Mouse (Mus musculus) ES-E14 (cell line): Measurements from ENCODE around the gene Cdkn2aipnl. TPM values are rescaled to one million over a fixed set of nuclear protein-coding genes. Genes with fewer than 3 reads are reported as not detected.

Experiments used
- DNase-seq: peaks from one replicate; pipeline ENCODE4 v3.0.0-alpha.2; 2013; ENCODE audit warnings: low read depth, low spot score
- H3K27ac ChIP-seq: 2 replicates; pipeline ENCODE4 v1.5.1; 2012; ENCODE audit warnings: low read depth, mild to moderate bottlenecking, low read length, moderate library complexity, mixed read lengths; ENCODE audit not compliant: poor library complexity, insufficient read depth, severe bottlenecking
- H3K36me3 ChIP-seq: 2 replicates; pipeline ENCODE4 v1.6.1; 2012; ENCODE audit warnings: mild to moderate bottlenecking, low read length, moderate library complexity, mixed read lengths; ENCODE audit not compliant: control insufficient read depth, poor library complexity, insufficient read depth, severe bottlenecking
- H3K4me1 ChIP-seq, 2 experiments: fragments of 150-350 bp in 1 of 2; sonication (generic) in 1 of 2; 2 replicates each; pipeline ENCODE4 v1.6.1; 2012; ENCODE audit warnings: low read length in 2 of 2, mild to moderate bottlenecking in 1 of 2, mixed read lengths in 1 of 2; ENCODE audit not compliant: control insufficient read depth in 2 of 2, insufficient read depth in 2 of 2, poor library complexity in 1 of 2
- H3K4me3 ChIP-seq, 2 experiments: fragments of 150-350 bp in 1 of 2; sonication (generic) in 1 of 2; 2 replicates each; pipeline ENCODE4 v1.5.1; 2012; ENCODE audit warnings: low read length in 2 of 2, low read depth in 1 of 2, mild to moderate bottlenecking in 1 of 2, mixed read lengths in 1 of 2; ENCODE audit not compliant: insufficient read depth in 1 of 2, poor library complexity in 1 of 2, severe bottlenecking in 1 of 2
- H3K9ac ChIP-seq: 2 replicates; pipeline ENCODE4 v1.6.1; 2012; ENCODE audit warnings: low read depth, mild to moderate bottlenecking, low read length, mixed read lengths; ENCODE audit not compliant: poor library complexity, insufficient read depth, severe bottlenecking
- H3K9me3 ChIP-seq: fragments of 150-350 bp; sonication (generic); 2 replicates; pipeline ENCODE4 v1.6.1; 2012; ENCODE audit warnings: low read depth, mild to moderate bottlenecking, low read length; ENCODE audit not compliant: control insufficient read depth, insufficient read depth
- CHD2 ChIP-seq: IDR thresholded peaks from 2 replicates; pipeline ENCODE4 v1.6.1; 2014; ENCODE audit warnings: mild to moderate bottlenecking, low read depth, low read length, inconsistent platforms
- HCFC1 ChIP-seq: IDR thresholded peaks from 2 replicates; pipeline ENCODE4 v1.6.1; 2012; ENCODE audit warnings: low read length, inconsistent platforms, borderline replicate concordance; ENCODE audit not compliant: insufficient read depth
- MAFK ChIP-seq: IDR thresholded peaks from 2 replicates; pipeline ENCODE4 v1.6.1; 2014; ENCODE audit warnings: mild to moderate bottlenecking, low read depth, low read length, inconsistent platforms; ENCODE audit not compliant: insufficient read depth
- ZC3H11A ChIP-seq: IDR thresholded peaks from 2 replicates; pipeline ENCODE4 v1.6.1; 2012; ENCODE audit warnings: low read depth, mild to moderate bottlenecking, inconsistent platforms, low read length, borderline replicate concordance
- ZNF384 ChIP-seq: IDR thresholded peaks from 2 replicates; pipeline ENCODE4 v1.6.1; 2012; ENCODE audit warnings: low read depth, low read length, inconsistent platforms
- in situ Hi-C, 2 experiments: fragments of 600-800 bp; cut with MboI; formaldehyde crosslinking; loops; one replicate each; pipeline ENCODE4 v1.15.1; 2025; ENCODE audit warnings: low sequenced_read_pairs in 2 of 2, inconsistent platforms in 1 of 2; ENCODE audit not compliant: unreplicated experiment in 2 of 2
- total RNA-seq: library from RNA; depleted of rRNA; stranded (reverse); fragments of 300-350 nt; gene quantifications from 2 replicates; pipeline ENCODE4 v1.2.3, GENCODE M21; 2012

Gene Cdkn2aipnl
- total RNA-seq, 1 experiment, result 61.7 TPM

DNA sequence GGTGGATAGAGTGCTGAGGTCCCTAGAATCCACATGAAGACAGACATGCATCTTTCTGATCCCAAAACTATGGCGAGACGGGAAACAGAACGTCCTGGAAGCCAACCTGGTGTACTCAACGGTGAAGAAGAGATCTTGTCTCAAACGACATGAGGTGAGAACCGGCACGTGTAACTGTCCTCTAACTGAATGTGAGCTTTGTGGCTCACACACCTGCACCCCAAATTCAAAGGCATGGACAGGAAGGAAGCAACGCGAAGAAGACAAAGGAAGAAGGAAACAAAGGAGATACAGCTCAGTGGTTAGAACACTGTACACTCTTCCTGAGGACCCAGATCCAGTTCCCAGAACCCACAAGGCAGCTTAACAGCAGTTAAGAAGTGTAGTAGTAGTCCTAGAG, 17.5 kb upstream of the Cdkn2aipnl start:
- DNase-seq, result no peak
- H3K4me3 ChIP-seq, result no peak overlapping the region
- peaks cover 0 to 2% of the 10 kb centered on the region in 2 experiments; a peak in 1 of 4 replicates for H3K4me1 ChIP-seq
- H3K9me3 ChIP-seq, result no peaks in the 10 kb centered on the region
- in situ Hi-C loops, result no loop called here
- TF ChIP-seq ZC3H11A, result no peak
- no peak for TF ChIP-seq HCFC1
- TF ChIP-seq CHD2, result no peak
- TF ChIP-seq MAFK, result no peak
- TF ChIP-seq ZNF384, result no peak
- no peak overlapping the region for H3K27ac ChIP-seq
- no peaks in the 10 kb centered on the region for H3K36me3 ChIP-seq
- no peak overlapping the region for H3K9ac ChIP-seq

DNA sequence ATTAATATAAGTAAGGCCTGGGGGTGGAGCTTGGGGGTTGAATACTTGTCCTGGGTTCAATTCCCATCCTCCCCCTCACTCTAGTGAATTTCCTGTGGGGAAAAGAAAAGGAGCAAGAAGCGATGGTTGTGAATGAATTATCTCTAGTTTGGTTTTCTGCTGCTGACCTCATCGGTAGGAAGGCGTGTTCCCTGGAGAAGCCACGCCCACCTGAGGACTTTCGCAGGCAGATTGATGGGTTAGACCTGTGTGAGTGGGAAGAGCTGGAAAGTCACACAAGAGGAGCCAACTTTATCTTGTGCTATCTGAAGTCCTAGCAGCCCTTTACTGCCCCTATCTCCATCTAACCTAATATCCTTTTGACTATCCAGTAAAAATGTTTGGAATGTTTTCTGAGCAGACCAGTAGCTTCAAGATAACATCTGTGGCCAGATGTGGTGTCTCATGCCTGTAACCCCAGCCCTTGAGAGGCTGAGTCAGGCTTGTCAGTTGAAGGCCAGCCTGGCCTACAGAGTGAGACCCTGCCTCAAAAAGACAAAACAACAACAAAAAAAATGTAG, 15.5 kb upstream of the Cdkn2aipnl start:
- H3K9me3 ChIP-seq, result no peaks in the 10 kb centered on the region
- no peaks in the 10 kb centered on the region for H3K36me3 ChIP-seq
- no peak overlapping the region for H3K27ac ChIP-seq
- no peak overlapping the region for H3K9ac ChIP-seq
- no peak for TF ChIP-seq MAFK
- TF ChIP-seq HCFC1, result no peak
- no peak for TF ChIP-seq CHD2
- no peak for TF ChIP-seq ZNF384
- no peak for TF ChIP-seq ZC3H11A
- DNase-seq, result no peak
- in situ Hi-C loops, result no loop called here
- H3K4me1 ChIP-seq, result no peaks in the 10 kb centered on the region
- no peak overlapping the region for H3K4me3 ChIP-seq

DNA sequence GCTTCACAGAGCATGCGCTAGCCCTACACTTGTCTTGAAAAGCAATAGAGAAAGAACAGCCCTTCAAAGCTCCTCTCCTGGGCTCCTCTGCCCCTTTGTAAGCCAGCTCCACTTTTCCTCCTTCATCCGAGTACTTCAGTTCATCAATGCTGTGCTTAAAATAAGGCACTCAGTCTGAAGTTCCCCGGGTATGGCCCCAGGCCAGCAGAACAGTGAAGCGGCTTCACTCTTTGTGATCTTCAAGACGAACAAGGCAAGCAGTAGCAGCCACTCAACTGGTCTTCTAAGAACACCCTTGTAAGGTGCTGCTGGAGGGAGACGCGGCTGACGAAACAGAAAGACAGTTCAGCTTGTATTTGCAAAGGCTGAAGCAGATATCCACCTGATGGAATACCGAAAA, 11.3 kb upstream of the Cdkn2aipnl start:
- no peak for DNase-seq
- TF ChIP-seq ZNF384 (no peak), MAFK (no peak), HCFC1 (no peak), ZC3H11A (no peak), CHD2 (no peak)

DNA sequence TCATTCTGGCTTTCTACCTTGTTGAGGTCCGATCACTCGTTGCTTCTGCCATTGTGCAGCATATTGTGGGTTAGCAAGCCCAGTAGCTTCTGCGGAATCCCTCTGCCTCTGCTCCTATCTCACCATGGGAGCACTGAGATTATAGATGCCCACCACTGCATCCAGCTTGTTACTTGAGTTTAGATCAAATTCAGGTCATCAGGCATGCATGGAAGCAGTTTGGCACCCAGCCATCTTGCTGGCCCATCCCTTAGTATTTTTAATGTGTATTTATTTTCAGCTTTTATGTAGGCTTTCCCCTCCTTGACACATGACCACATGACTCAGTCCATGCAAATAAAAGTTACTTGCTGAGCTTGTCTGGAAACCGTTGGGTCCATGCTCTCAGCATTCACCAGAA, 9.7 kb upstream of the Cdkn2aipnl start:
- Histone ChIP-seq H3K36me3 (no peaks in the 10 kb centered on the region), H3K4me1 (no peaks in the 10 kb centered on the region), H3K27ac (no peak overlapping the region), H3K4me3 (no peak overlapping the region), H3K9ac (no peak overlapping the region), H3K9me3 (no peaks in the 10 kb centered on the region)
- TF ChIP-seq ZNF384, result no peak
- no peak for TF ChIP-seq MAFK
- TF ChIP-seq CHD2, result no peak
- no peak for TF ChIP-seq HCFC1
- no peak for TF ChIP-seq ZC3H11A
- in situ Hi-C loops, result no loop called here
- no peak for DNase-seq

More for the DNA sequence above, 11.3 kb upstream of the Cdkn2aipnl start:
- no peaks in the 10 kb centered on the region for H3K9me3 ChIP-seq
- no peaks in the 10 kb centered on the region for H3K36me3 ChIP-seq
- H3K4me3 ChIP-seq, result no peak overlapping the region
- no peak overlapping the region for H3K27ac ChIP-seq
- no peaks in the 10 kb centered on the region for H3K4me1 ChIP-seq
- in situ Hi-C loops, result no loop called here
- H3K9ac ChIP-seq, result no peak overlapping the region

DNA sequence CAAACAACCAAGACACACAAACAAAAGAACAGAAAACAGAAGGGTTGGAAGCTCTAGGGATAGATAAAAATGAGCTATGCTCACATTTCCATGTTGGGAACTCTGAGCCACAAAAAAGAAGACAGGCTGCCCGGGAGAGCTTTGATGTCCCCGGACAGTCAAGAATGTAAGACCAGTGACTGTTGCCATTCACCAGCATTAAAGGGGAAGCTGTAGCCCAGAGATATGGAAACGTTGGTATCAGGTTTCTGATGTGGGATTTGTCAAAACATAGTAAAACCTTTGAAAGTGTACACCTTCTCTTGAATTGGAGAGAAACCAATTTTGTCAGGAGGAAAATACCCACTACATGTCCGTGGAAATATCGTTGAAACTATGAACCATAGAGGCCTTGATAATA, 8.0 kb upstream of the Cdkn2aipnl start:
- TF ChIP-seq ZNF384, result no peak
- no peak for TF ChIP-seq MAFK
- TF ChIP-seq ZC3H11A, result no peak
- no peaks in the 10 kb centered on the region for H3K9me3 ChIP-seq
- no peak overlapping the region for H3K4me3 ChIP-seq
- in situ Hi-C loops, result no loop called here
- no peaks in the 10 kb centered on the region for H3K4me1 ChIP-seq
- DNase-seq, result no peak
- H3K9ac ChIP-seq, result no peak overlapping the region
- H3K36me3 ChIP-seq, result no peaks in the 10 kb centered on the region
- H3K27ac ChIP-seq, result no peak overlapping the region
